Mouse (Mus musculus) hindbrain, embryonic 11.5 days (tissue): Measurements from ENCODE around the gene Cog3. TPM values are rescaled to one million over a fixed set of nuclear protein-coding genes. Genes with fewer than 3 reads are reported as not detected.

Experiments
- ATAC-seq: fragments of 200-750 bp; cut with Nextera tagmentation; 2 replicates; pipeline ENCODE4 v1.8.0; 2017; ENCODE audit warnings: mild to moderate bottlenecking, moderate TSS enrichment, moderate library complexity; ENCODE audit not compliant: low FRiP score
- DNase-seq: peaks from one replicate; pipeline ENCODE4 v3.0.0-alpha.2; 2015; ENCODE audit warnings: low spot score
- H3K27ac ChIP-seq: fragments of 300-500 bp; sonication (generic); 2 replicates; pipeline ENCODE4 v1.5.1; 2014; ENCODE audit warnings: mild to moderate bottlenecking, low read depth, low read length
- H3K27me3 ChIP-seq: fragments of 300-500 bp; sonication (generic); 2 replicates; pipeline ENCODE4 v1.6.1; 2014; ENCODE audit warnings: mild to moderate bottlenecking, low read length, moderate library complexity, mixed read lengths; ENCODE audit not compliant: control insufficient read depth, insufficient read depth
- H3K36me3 ChIP-seq: fragments of 300-500 bp; sonication (generic); 2 replicates; pipeline ENCODE4 v1.6.1; 2014; ENCODE audit warnings: mild to moderate bottlenecking, low read length, moderate library complexity, mixed read lengths; ENCODE audit not compliant: control insufficient read depth, insufficient read depth
- H3K4me1 ChIP-seq: fragments of 300-500 bp; sonication (generic); replicated peaks from 2 replicates; pipeline ENCODE4 v1.6.1; 2014; ENCODE audit warnings: low read length, mixed read lengths; ENCODE audit not compliant: control insufficient read depth, insufficient read depth
- H3K4me2 ChIP-seq: fragments of 300-500 bp; sonication (generic); replicated peaks from 2 replicates; pipeline ENCODE4 v1.6.1; 2014; ENCODE audit warnings: mild to moderate bottlenecking, low read depth, low read length
- H3K4me3 ChIP-seq: fragments of 300-500 bp; sonication (generic); 2 replicates; pipeline ENCODE4 v1.5.1; 2014; ENCODE audit warnings: low read depth, low read length
- H3K9ac ChIP-seq: fragments of 300-500 bp; sonication (generic); 2 replicates; pipeline ENCODE4 v1.6.1; 2014; ENCODE audit warnings: low read depth, low read length
- H3K9me3 ChIP-seq: fragments of 300-500 bp; sonication (generic); 2 replicates; pipeline ENCODE4 v1.6.1; 2016; ENCODE audit warnings: low read length; ENCODE audit not compliant: control insufficient read depth
- WGBS: fragments of 180-500 bp; shearing (Covaris S2); extraction: QIAGEN DNeasy Blood & Tissue Kit; methylation state at CpG from one replicate; pipeline ENCODE4 v1.1.7; 2014; 5-methylcytosine and 5-hydroxymethylcytosine counted together
- polyA plus RNA-seq: library from polyadenylated mRNA; unstranded; fragments of >200 nt; fragmentation: Nextera tagmentation; extraction: Ambion mirVana; gene quantifications from 2 replicates; pipeline ENCODE4 v1.2.1, GENCODE M21; 2014

Cog3 gene
- polyA plus RNA-seq, 1 experiment from 2014 or later: 23.2 TPM

- no peak for DNase-seq
- Histone ChIP-seq H3K27ac (no peak overlapping the region), H3K4me2 (no peak overlapping the region), H3K27me3 (no peaks in the 10 kb centered on the region), H3K4me1 (peaks cover 3% of the 10 kb centered on the region; the same call in 1 of the 2 replicates), H3K4me3 (no peak overlapping the region), H3K9ac (no peak overlapping the region), H3K9me3 (no peaks in the 10 kb centered on the region), H3K36me3 (no peaks in the 10 kb centered on the region)
- no peak for ATAC-seq
- WGBS: 92% methylated on average over 4 of the region's 4 CpGs
These were observed 5.2 kb downstream of the Cog3 start for GRCm38 (mm10) chr14:75749123-75749522.

DNA sequence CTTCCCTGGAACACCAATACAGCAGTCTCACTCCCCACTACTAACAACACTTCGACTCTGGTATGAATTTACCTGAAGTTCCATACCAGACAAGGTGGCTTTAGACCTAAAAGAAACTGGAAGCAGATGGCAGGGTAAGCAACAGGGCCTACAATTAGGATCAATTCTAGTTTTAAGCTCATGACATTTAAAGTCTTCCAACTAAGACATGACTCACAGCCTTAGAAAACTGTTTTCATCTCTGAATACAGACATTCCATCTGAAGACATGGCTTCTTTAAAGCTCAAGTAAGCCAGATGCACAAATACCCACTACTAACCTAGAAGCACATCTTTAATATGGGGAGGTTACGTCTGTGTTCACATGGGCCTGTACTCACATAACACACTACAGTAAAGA, 6.4 kb downstream of the Cog3 start:
- Histone ChIP-seq H3K4me1 (no peaks in the 10 kb centered on the region), H3K9me3 (no peaks in the 10 kb centered on the region), H3K9ac (no peak overlapping the region), H3K36me3 (no peaks in the 10 kb centered on the region), H3K27me3 (no peaks in the 10 kb centered on the region), H3K27ac (no peak overlapping the region), H3K4me2 (no peak overlapping the region), H3K4me3 (no peak overlapping the region)
- ATAC-seq: no peak
- 86% methylated on average over 2 of the region's 2 CpGs for WGBS
- no peak for DNase-seq

DNA sequence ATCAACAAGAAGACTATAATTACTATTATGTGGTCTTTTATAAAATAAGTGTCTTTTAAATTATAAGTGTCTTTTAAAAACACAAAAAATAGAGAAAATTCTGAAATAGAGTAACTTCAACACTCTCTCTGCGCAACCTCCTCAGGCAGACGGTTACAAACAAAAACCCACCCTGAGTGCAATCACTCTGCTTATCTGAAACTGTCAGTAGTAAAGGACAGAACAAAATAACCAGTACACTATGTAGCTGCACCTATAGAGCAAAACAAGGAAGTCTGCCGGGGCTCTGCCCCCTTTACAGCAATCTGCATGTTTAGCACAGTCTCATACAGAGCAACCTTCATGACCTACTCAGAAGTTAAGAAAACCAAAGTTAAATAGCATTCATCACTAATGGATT, 12.4 kb downstream of the Cog3 start:
- Histone ChIP-seq H3K9ac (no peak overlapping the region), H3K9me3 (no peaks in the 10 kb centered on the region), H3K27ac (no peak overlapping the region), H3K4me2 (no peak overlapping the region), H3K4me3 (no peak overlapping the region), H3K4me1 (no peaks in the 10 kb centered on the region), H3K27me3 (no peaks in the 10 kb centered on the region), H3K36me3 (no peaks in the 10 kb centered on the region)
- DNase-seq: no peak
- 90% methylated on average over 3 of the region's 3 CpGs for WGBS
- no peak for ATAC-seq

- Histone ChIP-seq H3K4me3 (no peak overlapping the region), H3K4me1 (no peaks in the 10 kb centered on the region), H3K27me3 (no peaks in the 10 kb centered on the region), H3K9ac (no peak overlapping the region), H3K4me2 (no peak overlapping the region), H3K9me3 (no peaks in the 10 kb centered on the region), H3K36me3 (peaks cover 5% of the 10 kb centered on the region), H3K27ac (no peak overlapping the region)
- no peak for DNase-seq
- 94% methylated on average over 3 of the region's 3 CpGs for WGBS
- ATAC-seq: no peak
These were observed 18.7 kb downstream of the Cog3 start for GRCm38 (mm10) chr14:75735597-75735996.

DNA sequence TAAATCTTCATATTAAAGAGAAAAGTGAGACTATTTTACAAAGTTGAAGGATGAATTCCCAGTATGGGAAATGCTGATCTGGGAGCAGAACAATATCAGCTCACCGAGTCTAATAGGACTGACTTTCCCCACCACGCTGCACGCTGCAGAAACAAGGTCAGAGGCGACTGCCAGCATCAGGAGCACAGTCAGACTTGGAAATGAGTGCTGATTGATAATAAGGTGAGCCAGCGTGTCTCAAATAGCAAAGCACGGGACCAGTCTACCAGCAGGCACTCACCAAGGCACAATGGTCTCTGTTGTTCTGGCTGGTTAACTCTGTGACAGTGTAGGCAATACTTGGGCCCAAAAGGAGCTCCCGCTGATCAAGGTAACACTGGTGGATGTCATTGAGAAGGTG, 21.7 kb downstream of the Cog3 start:
- no peaks in the 10 kb centered on the region for H3K9me3 ChIP-seq
- H3K27me3 ChIP-seq: no peaks in the 10 kb centered on the region
- H3K36me3 ChIP-seq: peaks cover 15% of the 10 kb centered on the region
- no peak overlapping the region for H3K4me3 ChIP-seq
- ATAC-seq (no peak), DNase-seq (no peak)
- WGBS: 91% methylated on average over 7 of the region's 7 CpGs
- no peak overlapping the region for H3K4me2 ChIP-seq
- no peak overlapping the region for H3K27ac ChIP-seq
- no peak overlapping the region for H3K9ac ChIP-seq
- no peaks in the 10 kb centered on the region for H3K4me1 ChIP-seq

DNA sequence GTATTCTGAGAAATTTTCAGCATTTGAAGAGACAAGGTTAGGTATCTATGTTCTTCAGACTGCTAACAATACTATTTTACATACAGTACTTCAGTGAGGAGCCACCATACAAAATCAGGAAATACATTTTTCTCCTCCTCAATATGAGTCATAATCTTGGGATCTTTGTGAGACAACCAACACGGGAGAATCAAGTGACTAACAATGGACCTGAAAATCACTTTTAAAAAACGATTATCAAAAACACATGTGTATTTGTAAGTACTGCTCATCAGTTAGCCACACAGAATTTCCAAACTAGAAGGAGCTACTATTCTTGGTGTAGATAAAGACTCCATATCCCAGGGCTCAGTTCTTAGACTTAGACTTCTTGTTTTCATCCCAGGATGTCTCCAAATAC, 23.0 kb downstream of the Cog3 start:
- Histone ChIP-seq H3K4me2 (no peak overlapping the region), H3K27me3 (no peaks in the 10 kb centered on the region), H3K27ac (no peak overlapping the region), H3K9ac (no peak overlapping the region), H3K9me3 (no peaks in the 10 kb centered on the region), H3K4me1 (no peaks in the 10 kb centered on the region), H3K36me3 (peaks cover 15% of the 10 kb centered on the region), H3K4me3 (no peak overlapping the region)
- DNase-seq (no peak), ATAC-seq (no peak)
- WGBS: 80% methylated on average over 2 of the region's 2 CpGs

GRCm38 (mm10) chr14:75728111-75728510, 26.2 kb downstream of the Cog3 start:
- Histone ChIP-seq H3K27me3 (no peaks in the 10 kb centered on the region), H3K27ac (no peak overlapping the region), H3K9me3 (no peaks in the 10 kb centered on the region), H3K4me1 (no peaks in the 10 kb centered on the region), H3K4me2 (no peak overlapping the region), H3K36me3 (peaks cover 15% of the 10 kb centered on the region), H3K4me3 (no peak overlapping the region), H3K9ac (no peak overlapping the region)
- DNase-seq (no peak), ATAC-seq (no peak)
- 94% methylated on average over 5 of the region's 5 CpGs for whole genome bisulfite sequencing

DNA sequence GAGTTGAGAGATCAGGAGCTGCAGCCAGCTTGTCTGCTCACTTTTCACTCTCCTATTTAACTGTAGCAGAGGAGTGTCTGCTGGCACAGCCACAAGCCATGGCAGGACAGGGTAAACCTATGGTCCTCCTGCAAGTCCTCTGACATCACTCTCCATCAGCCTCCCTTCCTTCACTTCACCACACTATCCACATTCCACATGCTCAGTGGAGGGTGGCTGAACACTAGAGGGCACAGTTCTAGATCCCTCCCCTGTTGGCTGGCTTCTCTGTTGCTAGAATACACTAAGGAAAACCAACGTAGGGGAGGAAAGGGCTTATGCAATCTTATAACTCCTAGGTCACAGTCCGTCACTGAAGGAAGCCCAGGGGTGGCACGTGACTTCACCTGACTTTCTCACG, 27.3 kb downstream of the Cog3 start:
- Histone ChIP-seq H3K9ac (no peak overlapping the region), H3K4me3 (no peak overlapping the region), H3K27me3 (no peaks in the 10 kb centered on the region), H3K9me3 (no peaks in the 10 kb centered on the region), H3K4me2 (no peak overlapping the region), H3K36me3 (peaks cover 12% of the 10 kb centered on the region), H3K27ac (no peak overlapping the region), H3K4me1 (no peaks in the 10 kb centered on the region)
- DNase-seq: no peak
- no peak for ATAC-seq
- WGBS: 77% methylated on average over 4 of the region's 4 CpGs

GRCm38 (mm10) chr14:75722816-75723215, 31.5 kb downstream of the Cog3 start:
- H3K36me3 ChIP-seq: peaks cover 5% of the 10 kb centered on the region

More at GRCm38 (mm10) chr14:75722816-75723215, 31.5 kb downstream of the Cog3 start:
- no peaks in the 10 kb centered on the region for H3K9me3 ChIP-seq
- H3K4me2 ChIP-seq: no peak overlapping the region
- H3K4me1 ChIP-seq: no peaks in the 10 kb centered on the region
- ATAC-seq (no peak), DNase-seq (no peak)
- H3K27ac ChIP-seq: no peak overlapping the region
- 98% methylated on average over 2 of the region's 2 CpGs for WGBS
- H3K9ac ChIP-seq: no peak overlapping the region
- no peak overlapping the region for H3K4me3 ChIP-seq
- no peaks in the 10 kb centered on the region for H3K27me3 ChIP-seq
